Mouse (Mus musculus) stomach, postnatal 0 days (tissue): ENCODE measurements around the gene Tsnax. TPM values are rescaled to one million over a fixed set of nuclear protein-coding genes. Genes with fewer than 3 reads are reported as not detected.

ENCODE experiments used
- ATAC-seq: fragments of 200-750 bp; cut with Nextera tagmentation; 2 replicates; pipeline ENCODE4 v1.8.0; 2017; ENCODE audit not compliant: low FRiP score, low TSS enrichment
- DNase-seq: peaks from one replicate; pipeline ENCODE4 v3.0.0-alpha.2; 2016; ENCODE audit warnings: low spot score
- H3K27ac ChIP-seq: fragments of 300-500 bp; sonication (generic); replicated peaks from 2 replicates; pipeline ENCODE4 v1.5.1; 2014; ENCODE audit warnings: mild to moderate bottlenecking, control low read depth
- H3K27me3 ChIP-seq: fragments of 300-500 bp; sonication (generic); 2 replicates; pipeline ENCODE4 v1.6.1; 2014; ENCODE audit warnings: low read length; ENCODE audit not compliant: control insufficient read depth, insufficient read depth
- H3K36me3 ChIP-seq: fragments of 300-500 bp; sonication (generic); 2 replicates; pipeline ENCODE4 v1.6.1; 2014; ENCODE audit warnings: low read length, mixed read lengths; ENCODE audit not compliant: control insufficient read depth, insufficient read depth
- H3K4me1 ChIP-seq: fragments of 300-500 bp; sonication (generic); replicated peaks from 2 replicates; pipeline ENCODE4 v1.6.1; 2014; ENCODE audit warnings: antibody characterized with exemption; ENCODE audit not compliant: control insufficient read depth, insufficient read depth
- H3K4me2 ChIP-seq: fragments of 300-500 bp; sonication (generic); replicated peaks from 2 replicates; pipeline ENCODE4 v1.6.1; 2014; ENCODE audit warnings: low read depth, mild to moderate bottlenecking, control low read depth, moderate library complexity
- H3K4me3 ChIP-seq: fragments of 300-500 bp; sonication (generic); 2 replicates; pipeline ENCODE4 v1.5.1; 2014; ENCODE audit warnings: low read depth, low read length, control low read depth
- H3K9ac ChIP-seq: fragments of 300-500 bp; sonication (generic); 2 replicates; pipeline ENCODE4 v1.6.1; 2014; ENCODE audit warnings: mild to moderate bottlenecking, low read length, control low read depth, mixed read lengths
- H3K9me3 ChIP-seq: fragments of 300-500 bp; sonication (generic); 2 replicates; pipeline ENCODE4 v1.6.1; 2016; ENCODE audit warnings: low read length; ENCODE audit not compliant: control insufficient read depth
- CTCF ChIP-seq: IDR thresholded peaks from 2 replicates; pipeline ENCODE4 v1.5.1; 2016; ENCODE audit warnings: antibody characterized with exemption, low read depth, mild to moderate bottlenecking, moderate library complexity
- EP300 ChIP-seq: optimal IDR thresholded peaks from 2 replicates; pipeline ENCODE3; 2016; ENCODE audit warnings: antibody characterized with exemption
- WGBS: fragments of 180-500 bp; shearing (Covaris S2); extraction: QIAGEN DNeasy Blood & Tissue Kit; methylation state at CpG from one replicate; pipeline ENCODE4 v1.1.7; 2014; 5-methylcytosine and 5-hydroxymethylcytosine counted together
- polyA plus RNA-seq: library from polyadenylated mRNA; unstranded; fragments of >200 nt; fragmentation: Nextera tagmentation; extraction: Ambion mirVana; gene quantifications from 2 replicates; pipeline ENCODE4 v1.2.1, GENCODE M21; 2015

Tsnax gene
- polyA plus RNA-seq, 1 experiment from 2014 or later = 62.5 TPM

GRCm38 (mm10) chr8:125069304-125069703 is 56.5 kb downstream of the Tsnax start:
- no peak overlapping the region for H3K4me2 ChIP-seq
- no peak overlapping the region for H3K9ac ChIP-seq
- no peak overlapping the region for H3K27ac ChIP-seq
- no peaks in the 10 kb centered on the region for H3K9me3 ChIP-seq
- H3K27me3 ChIP-seq = no peaks in the 10 kb centered on the region
- no peaks in the 10 kb centered on the region for H3K36me3 ChIP-seq
- DNase-seq = no peak
- no peak for ATAC-seq
- no peaks in the 10 kb centered on the region for H3K4me1 ChIP-seq
- 72% methylated on average over 7 of the region's 7 CpGs for WGBS
- H3K4me3 ChIP-seq = no peak overlapping the region
- TF ChIP-seq EP300 (no peak), CTCF (no peak)

- no peaks in the 10 kb centered on the region for H3K9me3 ChIP-seq
- no peak for ATAC-seq
- TF ChIP-seq CTCF (no peak), EP300 (no peak)
- H3K27me3 ChIP-seq = no peaks in the 10 kb centered on the region
- H3K4me3 ChIP-seq = no peak overlapping the region
- WGBS = 69% methylated on average over 6 of the region's 6 CpGs
- no peaks in the 10 kb centered on the region for H3K4me1 ChIP-seq
- no peak overlapping the region for H3K4me2 ChIP-seq
- H3K27ac ChIP-seq = no peak overlapping the region
- no peaks in the 10 kb centered on the region for H3K36me3 ChIP-seq
- no peak for DNase-seq
- no peak overlapping the region for H3K9ac ChIP-seq
These were observed 56.9 kb downstream of the Tsnax start for GRCm38 (mm10) chr8:125069733-125070132.

DNA sequence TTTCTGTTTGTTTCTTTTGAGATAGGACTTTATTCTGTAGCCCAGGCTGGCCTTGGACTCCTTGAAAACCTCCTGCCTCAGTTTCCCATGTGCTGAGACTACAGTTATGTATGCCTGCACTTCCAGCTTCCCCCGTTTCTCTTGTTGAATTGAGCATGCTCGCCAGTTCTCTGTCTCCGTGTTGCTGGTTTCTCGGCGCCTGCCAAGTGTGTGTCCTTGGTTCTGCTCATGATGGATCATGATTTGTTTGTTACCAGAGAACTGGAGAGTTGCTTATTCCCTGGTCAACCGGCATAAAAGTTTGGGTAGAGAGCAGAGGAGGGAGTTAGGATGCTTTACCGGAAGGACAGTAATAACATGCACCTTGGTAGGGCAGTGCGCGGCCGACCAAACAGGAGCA is 61.3 kb downstream of the Tsnax start:
- no peak overlapping the region for H3K4me2 ChIP-seq
- H3K27me3 ChIP-seq = no peaks in the 10 kb centered on the region
- no peak overlapping the region for H3K4me3 ChIP-seq
- no peak overlapping the region for H3K27ac ChIP-seq
- no peaks in the 10 kb centered on the region for H3K9me3 ChIP-seq
- 86% methylated on average over 10 of the region's 10 CpGs for WGBS
- TF ChIP-seq EP300 = no peak
- no peak for TF ChIP-seq CTCF
- no peak overlapping the region for H3K9ac ChIP-seq
- H3K4me1 ChIP-seq = no peaks in the 10 kb centered on the region
- DNase-seq (no peak), ATAC-seq (no peak)
- H3K36me3 ChIP-seq = no peaks in the 10 kb centered on the region

GRCm38 (mm10) chr8:125074581-125074980 is 61.8 kb downstream of the Tsnax start:
- ATAC-seq = no peak
- no peaks in the 10 kb centered on the region for H3K27me3 ChIP-seq
- TF ChIP-seq CTCF = no peak
- no peak for TF ChIP-seq EP300
- H3K4me1 ChIP-seq = no peaks in the 10 kb centered on the region
- no peak overlapping the region for H3K4me2 ChIP-seq
- H3K9ac ChIP-seq = no peak overlapping the region
- no peaks in the 10 kb centered on the region for H3K36me3 ChIP-seq
- no peak overlapping the region for H3K27ac ChIP-seq
- no peak overlapping the region for H3K4me3 ChIP-seq
- DNase-seq = no peak
- H3K9me3 ChIP-seq = no peaks in the 10 kb centered on the region
- WGBS = 76% methylated on average over 2 of the region's 2 CpGs

DNA sequence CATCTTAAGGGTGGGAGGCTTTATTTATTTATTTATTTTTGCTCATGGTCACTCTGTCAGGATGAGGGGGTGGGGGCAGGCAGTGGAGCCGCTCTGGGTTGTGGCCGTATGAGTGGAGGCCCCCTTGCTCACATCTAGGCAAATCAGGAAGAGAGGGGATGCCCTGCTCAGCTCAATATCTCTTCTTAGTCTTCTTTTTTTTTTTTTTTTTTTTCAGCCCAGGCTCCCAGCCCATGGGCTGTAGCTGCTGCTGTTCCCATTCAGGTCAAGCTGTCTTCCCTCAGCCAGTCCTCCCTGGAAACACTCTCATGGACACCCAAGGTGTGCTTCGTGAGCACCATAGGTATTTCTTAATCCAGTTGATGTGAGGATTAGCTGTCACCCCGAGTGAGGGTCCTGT is 62.6 kb downstream of the Tsnax start:
- no peaks in the 10 kb centered on the region for H3K9me3 ChIP-seq
- DNase-seq = no peak
- H3K4me2 ChIP-seq = no peak overlapping the region
- no peak for TF ChIP-seq CTCF
- no peak for TF ChIP-seq EP300
- H3K36me3 ChIP-seq = no peaks in the 10 kb centered on the region
- no peaks in the 10 kb centered on the region for H3K4me1 ChIP-seq
- H3K27me3 ChIP-seq = no peaks in the 10 kb centered on the region
- no peak overlapping the region for H3K4me3 ChIP-seq
- H3K9ac ChIP-seq = no peak overlapping the region
- no peak for ATAC-seq
- no peak overlapping the region for H3K27ac ChIP-seq
- 69% methylated on average over 4 of the region's 4 CpGs for WGBS

DNA sequence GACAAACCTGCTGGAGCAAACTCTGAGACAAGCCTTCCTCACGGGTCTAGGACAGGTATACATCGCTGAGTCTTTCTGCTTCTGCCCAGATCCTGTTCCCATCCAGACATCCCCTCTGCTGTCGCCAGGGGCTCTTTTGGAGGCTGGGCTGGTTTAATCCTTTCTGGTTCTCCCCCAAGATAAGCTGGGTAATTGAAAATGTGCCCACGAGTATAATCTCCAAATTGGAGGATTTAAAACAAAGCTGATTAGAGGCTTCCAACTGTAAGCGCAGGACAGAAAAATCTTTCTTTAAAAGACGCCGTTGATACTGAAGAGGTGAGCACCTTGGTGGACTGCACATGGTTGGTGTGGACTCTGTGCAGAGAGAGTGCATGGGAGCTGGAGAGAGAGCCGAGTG is 64.5 kb downstream of the Tsnax start:
- DNase-seq = no peak
- no peak for ATAC-seq
- no peak for TF ChIP-seq CTCF

More for the DNA sequence above, 64.5 kb downstream of the Tsnax start:
- no peak overlapping the region for H3K4me3 ChIP-seq
- H3K9me3 ChIP-seq = no peaks in the 10 kb centered on the region
- no peaks in the 10 kb centered on the region for H3K4me1 ChIP-seq
- no peaks in the 10 kb centered on the region for H3K27me3 ChIP-seq
- H3K9ac ChIP-seq = no peak overlapping the region
- no peak overlapping the region for H3K4me2 ChIP-seq
- 81% methylated on average over 8 of the region's 8 CpGs for WGBS
- no peaks in the 10 kb centered on the region for H3K36me3 ChIP-seq
- no peak overlapping the region for H3K27ac ChIP-seq
